Mouse (Mus musculus): Measurements from ENCODE around the gene Kcnj10.

GRCm38 (mm10) chr1:172309699-172310398 is 31.2 kb upstream of the Kcnj10 start:
- peak; percentile 73 for TF ChIP-seq POLR2A (IDR thresholded peaks at IDR 0.05; ENCODE audit: insufficient read depth, low read depth, low read length)
- TF ChIP-seq CTCF (IDR thresholded peaks at IDR 0.05), result peak; percentile 67

Data from heart, adult 2 months (tissue).